Mouse (Mus musculus) CH12.LX (cell line): ENCODE measurements around the gene Abhd2.

ENCODE experiments used
- CTCF ChIP-seq, 2 experiments: IDR thresholded peaks in 1 of 2; conservative IDR thresholded peaks in 1 of 2; 2 replicates each; pipeline ENCODE4 v1.5.1; 2011 to 2012; ENCODE audit warnings: low read depth in 2 of 2, low read length in 2 of 2, improper control_type of control experiment in 1 of 2, inconsistent platforms in 1 of 2, mild to moderate bottlenecking in 1 of 2, moderate library complexity in 1 of 2
- ELF1 ChIP-seq: IDR thresholded peaks from 2 replicates; pipeline ENCODE4 v1.6.1; 2014; ENCODE audit warnings: low read depth, mild to moderate bottlenecking, inconsistent platforms, low read length, improper control_type of control experiment
- HCFC1 ChIP-seq: IDR thresholded peaks from 2 replicates; pipeline ENCODE4 v1.6.1; 2012; ENCODE audit warnings: low read depth, mild to moderate bottlenecking, inconsistent platforms, low read length, improper control_type of control experiment
- POLR2A ChIP-seq: IDR thresholded peaks from 2 replicates; pipeline ENCODE4 v1.6.1; 2011; ENCODE audit warnings: low read depth, mild to moderate bottlenecking, improper control_type of control experiment, low read length
- POLR2AphosphoS2 ChIP-seq: IDR thresholded peaks from 2 replicates; pipeline ENCODE4 v1.6.1; 2011; ENCODE audit warnings: low read depth, low read length, improper control_type of control experiment
- RAD21 ChIP-seq: IDR thresholded peaks from 2 replicates; pipeline ENCODE4 v1.6.1; 2011; ENCODE audit warnings: low read depth, mild to moderate bottlenecking, low read length, improper control_type of control experiment, moderate library complexity
- UBTF ChIP-seq: IDR thresholded peaks from 2 replicates; pipeline ENCODE4 v1.6.1; 2012; ENCODE audit warnings: low read depth, mild to moderate bottlenecking, inconsistent platforms, low read length, improper control_type of control experiment, moderate library complexity

DNA sequence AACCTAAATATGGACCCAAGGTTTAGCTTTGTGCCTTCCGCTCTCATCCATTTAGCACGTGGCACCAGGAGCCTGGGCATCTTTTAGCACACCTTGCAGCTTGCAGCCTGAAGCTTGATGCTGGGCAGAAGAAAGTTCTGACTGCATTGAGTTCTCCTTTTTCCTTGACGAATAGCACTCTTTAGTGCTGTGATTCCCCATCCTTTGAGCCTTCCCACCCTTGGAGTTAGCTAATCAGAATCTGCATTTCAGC is 86.1 kb downstream of the Abhd2 start:
- TF ChIP-seq RAD21, result no peak
- no peak for TF ChIP-seq HCFC1
- TF ChIP-seq CTCF (conservative IDR thresholded peaks at IDR 0.05 in 1 of 2, IDR thresholded peaks at IDR 0.05 in 1 of 2; ENCODE audit: low read depth in 2 of 2, low read length in 2 of 2), result no peak
- TF ChIP-seq POLR2A, result no peak
- no peak for TF ChIP-seq POLR2AphosphoS2
- TF ChIP-seq ELF1, result no peak
- TF ChIP-seq UBTF, result no peak
